Mouse (Mus musculus): ENCODE results near the gene Mmadhc. TPM values are rescaled to one million over a fixed set of nuclear protein-coding genes. Genes with fewer than 3 reads are reported as not detected.

The Mmadhc gene
- polyA plus RNA-seq (2015; fragmentation: Nextera tagmentation; extraction: Ambion mirVana): 88.3 and 90.6 TPM in 2 replicates

- peak within 1 kb of the TSS; percentile 78 for H3K4me2 ChIP-seq (ENCODE audit: low read depth, low read length)
- H3K4me3 ChIP-seq (ENCODE audit: low read depth, low read length): peak within 1 kb of the TSS; percentile 68
- under 1% methylated on average over 58 of the region's 58 CpGs for WGBS (ENCODE audit: insufficient replicate concordance)
- TF ChIP-seq EP300 (IDR thresholded peaks at IDR 0.05; ENCODE audit: low read depth) (0 out of 2 replicates have a peak, but pooled peaks have one; percentile 18), CTCF (IDR thresholded peaks at IDR 0.05; ENCODE audit: low read depth) (0 out of 2 replicates have a peak, but pooled peaks have one; percentile 4)
- peak; percentile 93 for DNase-seq
- H3K9me3 ChIP-seq (ENCODE audit: low read length): no peaks in the 10 kb centered on the region
- H3K4me1 ChIP-seq (ENCODE audit: insufficient read depth): peaks cover 24% of the 10 kb centered on the region
- peak within 1 kb of the TSS; percentile 88 for H3K27ac ChIP-seq (ENCODE audit: low read depth)
- peak within 1 kb of the TSS; percentile 80 for H3K9ac ChIP-seq (replicated peaks)
- H3K36me3 ChIP-seq (replicated peaks; ENCODE audit: insufficient read depth, low read length): peaks cover 3% of the 10 kb centered on the region
- no peaks in the 10 kb centered on the region for H3K27me3 ChIP-seq (ENCODE audit: insufficient read depth, low read length)
- ATAC-seq: peak; percentile 95
Observed at GRCm38 (mm10) chr2:50296109-50296986, at the start of gene Mmadhc. Gene Mmadhc, minus strand, starts transcription at chr2:50296801.

GRCm38 (mm10) chr2:50343598-50343997, 47.0 kb upstream of the Mmadhc start:
- 79% methylated on average over 8 of the region's 8 CpGs for WGBS (ENCODE audit: insufficient replicate concordance)
- no peak for ATAC-seq
- Histone ChIP-seq H3K4me2 (ENCODE audit: low read depth, low read length) (no peak overlapping the region), H3K9ac (replicated peaks) (no peak overlapping the region), H3K9me3 (ENCODE audit: low read length) (no peaks in the 10 kb centered on the region), H3K4me3 (ENCODE audit: low read depth, low read length) (no peak overlapping the region), H3K27ac (ENCODE audit: low read depth) (no peak overlapping the region), H3K4me1 (ENCODE audit: insufficient read depth) (no peaks in the 10 kb centered on the region), H3K36me3 (replicated peaks; ENCODE audit: insufficient read depth, low read length) (no peaks in the 10 kb centered on the region), H3K27me3 (ENCODE audit: insufficient read depth, low read length) (no peaks in the 10 kb centered on the region)
- no peak for DNase-seq
- TF ChIP-seq CTCF (IDR thresholded peaks at IDR 0.05; ENCODE audit: low read depth) (no peak), EP300 (IDR thresholded peaks at IDR 0.05; ENCODE audit: low read depth) (no peak)

- H3K9ac ChIP-seq (replicated peaks): no peak overlapping the region
- ATAC-seq (no peak), DNase-seq (no peak)
- TF ChIP-seq CTCF (IDR thresholded peaks at IDR 0.05; ENCODE audit: low read depth) (no peak), EP300 (IDR thresholded peaks at IDR 0.05; ENCODE audit: low read depth) (no peak)
- no peaks in the 10 kb centered on the region for H3K27me3 ChIP-seq (ENCODE audit: insufficient read depth, low read length)
- H3K4me3 ChIP-seq (ENCODE audit: low read depth, low read length): no peak overlapping the region
- no peaks in the 10 kb centered on the region for H3K36me3 ChIP-seq (replicated peaks; ENCODE audit: insufficient read depth, low read length)
- WGBS (ENCODE audit: insufficient replicate concordance): 49% methylated on average over 3 of the region's 3 CpGs
- no peaks in the 10 kb centered on the region for H3K4me1 ChIP-seq (ENCODE audit: insufficient read depth)
- no peak overlapping the region for H3K4me2 ChIP-seq (ENCODE audit: low read depth, low read length)
- H3K27ac ChIP-seq (ENCODE audit: low read depth): no peak overlapping the region
- H3K9me3 ChIP-seq (ENCODE audit: low read length): no peaks in the 10 kb centered on the region
Observed at GRCm38 (mm10) chr2:50339061-50339460, 42.5 kb upstream of the Mmadhc start.

- ATAC-seq (no peak), DNase-seq (no peak)
- no peak for TF ChIP-seq EP300 (IDR thresholded peaks at IDR 0.05; ENCODE audit: low read depth)
- TF ChIP-seq CTCF (IDR thresholded peaks at IDR 0.05; ENCODE audit: low read depth): no peak
- no peaks in the 10 kb centered on the region for H3K4me1 ChIP-seq (ENCODE audit: insufficient read depth)
- H3K9ac ChIP-seq (replicated peaks): no peak overlapping the region
- H3K36me3 ChIP-seq (replicated peaks; ENCODE audit: insufficient read depth, low read length): no peaks in the 10 kb centered on the region
- WGBS (ENCODE audit: insufficient replicate concordance): 62% methylated on average over 1 of the region's 1 CpGs
- no peaks in the 10 kb centered on the region for H3K9me3 ChIP-seq (ENCODE audit: low read length)
- H3K27ac ChIP-seq (ENCODE audit: low read depth): no peak overlapping the region
- no peak overlapping the region for H3K4me2 ChIP-seq (ENCODE audit: low read depth, low read length)
- H3K4me3 ChIP-seq (ENCODE audit: low read depth, low read length): no peak overlapping the region
- H3K27me3 ChIP-seq (ENCODE audit: insufficient read depth, low read length): no peaks in the 10 kb centered on the region
Observed at GRCm38 (mm10) chr2:50337596-50337995, 41.0 kb upstream of the Mmadhc start.

GRCm38 (mm10) chr2:50331716-50332270, 35.2 kb upstream of the Mmadhc start:
- DNase-seq: no peak
- TF ChIP-seq EP300 (IDR thresholded peaks at IDR 0.05; ENCODE audit: low read depth) (no peak), CTCF (IDR thresholded peaks at IDR 0.05; ENCODE audit: low read depth) (no peak)

GRCm38 (mm10) chr2:50328181-50328580, 31.6 kb upstream of the Mmadhc start:
- no peak for ATAC-seq
- Histone ChIP-seq H3K4me3 (ENCODE audit: low read depth, low read length) (no peak overlapping the region), H3K4me2 (ENCODE audit: low read depth, low read length) (no peak overlapping the region), H3K9me3 (ENCODE audit: low read length) (no peaks in the 10 kb centered on the region), H3K9ac (replicated peaks) (no peak overlapping the region), H3K4me1 (ENCODE audit: insufficient read depth) (no peaks in the 10 kb centered on the region), H3K27me3 (ENCODE audit: insufficient read depth, low read length) (no peaks in the 10 kb centered on the region), H3K27ac (ENCODE audit: low read depth) (no peak overlapping the region), H3K36me3 (replicated peaks; ENCODE audit: insufficient read depth, low read length) (no peaks in the 10 kb centered on the region)
- no peak for DNase-seq
- TF ChIP-seq CTCF (IDR thresholded peaks at IDR 0.05; ENCODE audit: low read depth) (no peak), EP300 (IDR thresholded peaks at IDR 0.05; ENCODE audit: low read depth) (no peak)
- WGBS (ENCODE audit: insufficient replicate concordance): 55% methylated on average over 4 of the region's 4 CpGs

More at GRCm38 (mm10) chr2:50331716-50332270, 35.2 kb upstream of the Mmadhc start:
- WGBS (ENCODE audit: insufficient replicate concordance): 76% methylated on average over 5 of the region's 5 CpGs
- Histone ChIP-seq H3K27ac (ENCODE audit: low read depth) (no peak overlapping the region), H3K4me3 (ENCODE audit: low read depth, low read length) (no peak overlapping the region), H3K4me1 (ENCODE audit: insufficient read depth) (no peaks in the 10 kb centered on the region), H3K9me3 (ENCODE audit: low read length) (no peaks in the 10 kb centered on the region), H3K4me2 (ENCODE audit: low read depth, low read length) (no peak overlapping the region), H3K36me3 (replicated peaks; ENCODE audit: insufficient read depth, low read length) (no peaks in the 10 kb centered on the region), H3K9ac (replicated peaks) (no peak overlapping the region), H3K27me3 (ENCODE audit: insufficient read depth, low read length) (no peaks in the 10 kb centered on the region)
- ATAC-seq: no peak
